Mouse (Mus musculus) heart, embryonic 12.5 days (tissue): ENCODE data around the gene Zfp526. TPM values are rescaled to one million over a fixed set of nuclear protein-coding genes. Genes with fewer than 3 reads are reported as not detected.

Experiments used
- ATAC-seq: fragments of 200-750 bp; cut with Nextera tagmentation; 2 replicates; pipeline ENCODE4 v1.8.0; 2017; ENCODE audit warnings: moderate TSS enrichment, moderate library complexity; ENCODE audit not compliant: insufficient number of reproducible peaks, low FRiP score
- H3K27ac ChIP-seq: fragments of 300-500 bp; sonication (generic); 2 replicates; pipeline ENCODE4 v1.5.1; 2016; ENCODE audit warnings: mild to moderate bottlenecking, moderate library complexity; ENCODE audit not compliant: poor library complexity, severe bottlenecking
- H3K27me3 ChIP-seq: fragments of 300-500 bp; sonication (generic); replicated peaks from 2 replicates; pipeline ENCODE4 v1.6.1; 2016; ENCODE audit warnings: mild to moderate bottlenecking, moderate library complexity
- H3K36me3 ChIP-seq: fragments of 300-500 bp; sonication (generic); 2 replicates; pipeline ENCODE4 v1.6.1; 2016; ENCODE audit warnings: mild to moderate bottlenecking, moderate library complexity
- H3K4me1 ChIP-seq: fragments of 300-500 bp; sonication (generic); replicated peaks from 2 replicates; pipeline ENCODE4 v1.6.1; 2016; ENCODE audit warnings: mild to moderate bottlenecking
- H3K4me2 ChIP-seq: fragments of 300-500 bp; sonication (generic); 2 replicates; pipeline ENCODE4 v1.6.1; 2016; ENCODE audit warnings: mild to moderate bottlenecking, moderate library complexity
- H3K4me3 ChIP-seq: fragments of 300-500 bp; sonication (generic); 2 replicates; pipeline ENCODE4 v1.5.1; 2016; ENCODE audit warnings: mild to moderate bottlenecking
- H3K9ac ChIP-seq: fragments of 300-500 bp; sonication (generic); 2 replicates; pipeline ENCODE4 v1.6.1; 2016; ENCODE audit warnings: mild to moderate bottlenecking, moderate library complexity
- H3K9me3 ChIP-seq: fragments of 300-500 bp; sonication (generic); replicated peaks from 2 replicates; pipeline ENCODE4 v1.6.1; 2016; ENCODE audit warnings: mild to moderate bottlenecking, moderate library complexity
- WGBS: fragments of 180-500 bp; shearing (Covaris S2); methylation state at CpG from one replicate; pipeline ENCODE4 v1.1.7; 2016; 5-methylcytosine and 5-hydroxymethylcytosine counted together
- polyA plus RNA-seq: library from polyadenylated mRNA; unstranded; fragments of >200 nt; fragmentation: Nextera tagmentation; extraction: Ambion mirVana; gene quantifications from 2 replicates; pipeline ENCODE4 v1.2.1, GENCODE M21; 2016

The Zfp526 gene
- polyA plus RNA-seq, 1 experiment from 2014 or later, result 2.3 TPM

DNA sequence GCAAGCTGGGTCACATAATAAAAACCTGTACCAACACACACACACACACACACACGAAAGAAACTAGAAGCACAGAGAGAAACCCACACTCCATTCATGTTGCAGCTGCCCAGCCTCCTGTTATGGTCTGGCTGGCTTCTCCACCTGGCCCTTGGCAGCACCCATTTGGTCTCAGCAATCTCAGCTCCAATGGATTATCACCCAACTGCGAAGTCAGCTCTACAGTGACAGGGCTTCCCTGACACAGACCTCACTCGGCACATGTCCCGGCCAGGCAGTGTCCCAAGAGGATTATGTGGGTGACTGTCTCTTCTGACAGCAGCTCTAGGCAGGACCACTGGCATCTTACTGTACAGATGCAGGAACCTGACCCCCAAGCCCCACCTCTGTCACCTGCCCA is 10.7 kb upstream of the Zfp526 start:
- Histone ChIP-seq H3K4me3 (no peak overlapping the region), H3K4me2 (no peak overlapping the region), H3K4me1 (peaks cover 2% of the 10 kb centered on the region), H3K27ac (no peak overlapping the region), H3K9me3 (no peaks in the 10 kb centered on the region), H3K27me3 (no peaks in the 10 kb centered on the region), H3K9ac (no peak overlapping the region), H3K36me3 (peaks cover 42% of the 10 kb centered on the region)
- no peak for ATAC-seq
- 78% methylated on average over 4 of the region's 4 CpGs for WGBS

- no peak overlapping the region for H3K27ac ChIP-seq
- ATAC-seq, result no peak
- no peak overlapping the region for H3K9ac ChIP-seq
- no peak overlapping the region for H3K4me3 ChIP-seq
- no peaks in the 10 kb centered on the region for H3K9me3 ChIP-seq
- peaks cover 40% of the 10 kb centered on the region for H3K36me3 ChIP-seq
- 73% methylated on average over 3 of the region's 3 CpGs for WGBS
- no peaks in the 10 kb centered on the region for H3K27me3 ChIP-seq
- H3K4me1 ChIP-seq, result peaks cover under 1% of the 10 kb centered on the region
- no peak overlapping the region for H3K4me2 ChIP-seq
These were observed 8.1 kb upstream of the Zfp526 start for GRCm38 (mm10) chr7:25213099-25213498.

- Histone ChIP-seq H3K4me2 (no peak overlapping the region), H3K9me3 (no peaks in the 10 kb centered on the region), H3K27ac (no peak overlapping the region), H3K4me1 (peaks cover 7% of the 10 kb centered on the region), H3K36me3 (peaks cover 29% of the 10 kb centered on the region), H3K9ac (no peak overlapping the region), H3K4me3 (no peak overlapping the region), H3K27me3 (no peaks in the 10 kb centered on the region)
- no peak for ATAC-seq
- 88% methylated on average over 2 of the region's 2 CpGs for WGBS
These were observed 7.1 kb upstream of the Zfp526 start for GRCm38 (mm10) chr7:25214172-25214571.

DNA sequence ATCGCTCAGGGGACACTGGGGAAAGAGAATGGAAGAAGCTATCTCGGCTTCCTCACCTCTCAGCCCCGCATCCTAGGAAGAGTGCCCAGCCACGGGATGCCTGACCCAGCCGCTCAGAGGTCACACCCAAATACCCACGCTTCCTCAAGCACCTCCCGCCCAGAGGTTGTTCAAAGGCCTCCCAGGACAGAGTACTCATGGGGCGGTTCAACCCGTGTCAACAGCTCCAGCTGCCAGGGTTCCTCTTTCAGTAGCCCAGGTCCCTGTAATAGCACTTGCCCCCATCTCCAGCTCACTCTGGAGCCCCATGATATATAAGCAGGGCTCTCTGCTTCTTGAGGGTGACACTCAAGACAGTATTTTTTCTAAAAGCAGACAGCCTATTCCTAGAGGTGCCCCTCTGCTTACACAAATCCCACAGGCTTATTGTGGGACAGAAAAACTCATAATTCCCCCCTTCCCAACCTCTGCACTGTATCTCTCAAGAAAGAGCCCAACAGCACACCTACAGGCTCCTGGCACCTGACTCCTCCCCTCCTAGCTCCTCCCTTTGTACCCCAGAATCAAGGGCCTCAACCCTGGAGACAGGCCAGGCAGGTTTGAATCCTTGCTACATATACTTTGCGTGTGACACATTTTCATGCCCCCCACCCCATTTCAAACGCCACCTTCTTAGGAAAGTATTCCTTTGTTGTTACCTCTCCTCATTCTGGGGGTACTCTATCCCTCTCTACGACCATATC is 3.4 kb upstream of the Zfp526 start:
- Histone ChIP-seq H3K27me3 (no peaks in the 10 kb centered on the region), H3K9me3 (no peaks in the 10 kb centered on the region), H3K36me3 (peaks cover 6% of the 10 kb centered on the region), H3K4me1 (peaks cover 28% of the 10 kb centered on the region), H3K27ac (no peak overlapping the region), H3K4me3 (peak overlapping the region; percentile 69), H3K9ac (peak overlapping the region; percentile 71; the same call in 1 of the 2 replicates), H3K4me2 (peak overlapping the region; percentile 94)
- no peak for ATAC-seq
- 70% methylated on average over 12 of the region's 12 CpGs for WGBS

GRCm38 (mm10) chr7:25218705-25219415 is 2.4 kb upstream of the Zfp526 start:
- Histone ChIP-seq H3K4me2 (peak overlapping the region; percentile 94), H3K4me1 (peaks cover 30% of the 10 kb centered on the region), H3K4me3 (peak overlapping the region; percentile 69), H3K27me3 (no peaks in the 10 kb centered on the region), H3K36me3 (peaks cover 15% of the 10 kb centered on the region), H3K9me3 (no peaks in the 10 kb centered on the region), H3K9ac (peak overlapping the region; percentile 71), H3K27ac (peak overlapping the region; percentile 74)
- WGBS, result under 1% methylated on average over 53 of the region's 53 CpGs
- peak; percentile 34 for ATAC-seq

- Histone ChIP-seq H3K27ac (peak overlapping the region; percentile 74), H3K36me3 (peaks cover 15% of the 10 kb centered on the region), H3K27me3 (no peaks in the 10 kb centered on the region), H3K4me1 (peaks cover 30% of the 10 kb centered on the region), H3K9ac (peak overlapping the region; percentile 71), H3K4me3 (peak overlapping the region; percentile 69), H3K4me2 (peak overlapping the region; percentile 94), H3K9me3 (no peaks in the 10 kb centered on the region)
- under 1% methylated on average over 16 of the region's 16 CpGs for WGBS
- no peak for ATAC-seq
These were observed 1.8 kb upstream of the Zfp526 start for GRCm38 (mm10) chr7:25219416-25219750.

DNA sequence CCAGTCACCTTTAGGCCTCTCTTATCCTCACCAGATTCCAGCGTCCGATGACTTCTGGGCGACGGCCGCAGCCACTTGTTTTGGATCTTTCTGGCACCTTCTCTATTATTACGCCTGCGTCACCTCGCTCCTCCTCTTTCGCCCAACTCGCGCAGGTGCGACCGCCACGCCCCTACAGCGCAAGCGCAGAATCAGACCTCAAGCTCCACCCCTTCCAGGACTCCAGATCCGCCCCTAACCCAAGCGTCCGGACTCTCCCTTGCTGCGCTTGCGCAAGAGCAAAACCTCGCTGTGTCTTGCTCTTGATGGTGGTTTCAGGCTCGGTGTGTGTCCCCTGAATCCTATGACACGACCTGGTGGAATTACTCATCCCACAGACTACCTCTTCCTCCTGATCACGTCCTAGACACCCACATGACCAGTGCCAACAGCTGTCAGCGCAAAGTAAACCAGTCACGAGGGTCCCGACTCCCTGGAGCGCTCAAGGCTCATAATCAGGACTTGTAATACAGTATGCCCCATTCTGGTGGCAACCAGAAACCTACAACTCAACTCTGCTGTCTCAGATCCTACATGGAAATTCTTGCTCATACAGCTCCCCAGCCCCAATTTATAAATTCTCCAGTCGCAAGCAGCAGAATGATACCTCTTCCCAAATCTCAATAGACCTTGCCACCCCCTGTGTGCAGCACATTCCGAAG is 1.3 kb upstream of the Zfp526 start:
- Histone ChIP-seq H3K4me1 (peaks cover 30% of the 10 kb centered on the region), H3K9ac (peak overlapping the region; percentile 75), H3K27me3 (no peaks in the 10 kb centered on the region), H3K36me3 (peaks cover 20% of the 10 kb centered on the region), H3K27ac (peak overlapping the region; percentile 88), H3K4me2 (peak overlapping the region; percentile 94), H3K9me3 (no peaks in the 10 kb centered on the region), H3K4me3 (peak overlapping the region; percentile 69)
- 2% methylated on average over 31 of the region's 31 CpGs for WGBS
- ATAC-seq, result peak; percentile 83

DNA sequence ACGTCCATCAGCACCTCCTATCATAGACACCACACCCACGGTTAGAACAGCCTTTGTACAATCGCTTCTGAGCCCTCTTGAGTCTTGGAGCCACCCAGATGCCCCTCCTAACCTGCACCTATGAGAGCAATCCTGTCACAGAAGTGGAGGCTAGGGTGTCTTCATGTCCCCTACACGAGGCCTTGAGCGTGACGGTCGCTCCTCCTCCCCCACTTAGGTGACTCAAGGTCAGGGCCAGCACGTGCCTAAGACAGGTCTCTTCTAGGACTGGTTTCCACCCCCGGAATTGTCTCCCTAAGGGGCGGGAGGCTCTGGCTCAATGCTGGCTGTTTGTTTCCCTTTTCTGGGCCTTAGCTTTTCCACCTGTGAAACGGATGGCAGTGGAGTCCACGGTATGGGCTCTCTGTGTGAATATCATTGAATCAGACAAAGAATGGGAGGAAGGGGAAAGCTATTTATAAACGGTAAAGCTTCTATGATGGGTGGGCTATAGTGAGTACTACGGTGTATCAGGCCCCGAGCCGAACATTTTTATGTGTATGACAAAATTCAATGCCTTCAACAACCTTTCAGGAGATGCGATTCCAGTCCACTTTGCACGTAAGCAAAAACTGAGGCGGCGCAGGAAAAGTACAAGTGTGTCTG is 646 bp upstream of the Zfp526 start, which contains the start of gene Dedd2:
Dedd2 (minus strand) TSS at position 159 of the 645 bp plus-strand sequence.
- Histone ChIP-seq H3K4me1 (peaks cover 30% of the 10 kb centered on the region), H3K4me2 (peak within 1 kb of the TSS; percentile 94), H3K9ac (peak within 1 kb of the TSS; percentile 75), H3K9me3 (no peaks in the 10 kb centered on the region), H3K36me3 (peaks cover 26% of the 10 kb centered on the region), H3K27ac (peak within 1 kb of the TSS; percentile 88), H3K4me3 (peak within 1 kb of the TSS; percentile 69), H3K27me3 (no peaks in the 10 kb centered on the region)
- 0 out of 2 replicates have a peak, but pooled peaks have one; percentile 3 for ATAC-seq
- 5% methylated on average over 20 of the region's 20 CpGs for WGBS

GRCm38 (mm10) chr7:25222275-25222967 is 1.2 kb downstream of the Zfp526 start:
- ATAC-seq, result no peak
- Histone ChIP-seq H3K27me3 (no peaks in the 10 kb centered on the region), H3K4me1 (peaks cover 30% of the 10 kb centered on the region), H3K9me3 (no peaks in the 10 kb centered on the region), H3K4me2 (peak overlapping the region; percentile 94), H3K4me3 (peak overlapping the region; percentile 69), H3K9ac (peak overlapping the region; percentile 75), H3K36me3 (peaks cover 45% of the 10 kb centered on the region), H3K27ac (no peak overlapping the region)
- 82% methylated on average over 10 of the region's 10 CpGs for WGBS

GRCm38 (mm10) chr7:25227523-25228300 is 6.5 kb downstream of the Zfp526 start:
- no peak overlapping the region for H3K27ac ChIP-seq
- H3K4me3 ChIP-seq, result no peak overlapping the region
- H3K9me3 ChIP-seq, result no peaks in the 10 kb centered on the region
- peaks cover 98% of the 10 kb centered on the region for H3K36me3 ChIP-seq
- 88% methylated on average over 1 of the region's 1 CpGs for WGBS
- H3K27me3 ChIP-seq, result no peaks in the 10 kb centered on the region
- ATAC-seq, result no peak
- no peak overlapping the region for H3K9ac ChIP-seq
- peaks cover 3% of the 10 kb centered on the region for H3K4me1 ChIP-seq
- no peak overlapping the region for H3K4me2 ChIP-seq
